20 mouse cellular contexts compared by ENCODE assay signal in the genomic region with DNA sequence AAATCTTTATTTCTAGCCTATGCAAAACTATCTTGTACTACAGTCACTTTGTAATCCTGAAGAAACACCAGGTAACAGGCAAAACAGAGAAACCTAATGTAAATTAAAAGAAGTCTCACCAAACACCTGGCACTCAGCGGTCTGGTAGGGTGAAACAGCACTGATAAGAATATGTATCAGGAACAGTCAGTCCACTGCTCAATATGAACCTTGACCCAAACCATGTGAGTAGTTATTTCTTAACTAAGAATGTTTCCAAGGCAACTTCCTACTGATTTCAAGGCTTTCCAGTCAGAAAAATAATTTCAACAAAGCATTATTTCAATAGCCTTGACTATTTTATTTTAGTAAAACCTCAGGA. TPM values are rescaled to one million over a fixed set of nuclear protein-coding genes. Genes with fewer than 3 reads are reported as not detected.
DNase-seq lines count a peak whose midpoint lies in the region; ATAC-seq and TF ChIP-seq lines count a peak whose summit lies in the region.
"Had no signal": no experiment of that assay in that cellular context is flagged by ENCODE, and none has a peak within 500 bp of the region (broad histone marks: within the 10 kb centered on the region; RNA-seq: fewer than 3 reads in every experiment).

No protein-coding gene starts in this region.

- H3K4me1 ChIP-seq in intestine, embryonic 16.5 days (ENCODE audit: control insufficient read depth, insufficient read depth, low read length) = peaks cover 15% of the 10 kb centered on the region
- H3K4me1 ChIP-seq in liver, embryonic 15.5 days (replicated peaks) = peaks cover 39% of the 10 kb centered on the region
- H3K4me1 ChIP-seq in stomach, postnatal 0 days (replicated peaks; ENCODE audit: control insufficient read depth, insufficient read depth) = no peaks in the 10 kb centered on the region

- intact Hi-C loops in heart, postnatal 10 days (cut with DNase I) = no loop called here

- H3K4me3 ChIP-seq in intestine, embryonic 16.5 days (ENCODE audit: low read length) = peak overlapping the region; percentile 1; the same call in 1 of the 2 replicates
- no peak overlapping the region for H3K4me3 ChIP-seq in liver, embryonic 15.5 days (replicated peaks)
- H3K4me3 ChIP-seq in stomach, postnatal 0 days (ENCODE audit: low read depth, low read length) = no peak overlapping the region
- H3K4me3 ChIP-seq: embryonic facial prominence, embryonic 13.5 days; forebrain, embryonic 10.5 days; midbrain, embryonic 12.5 days had no signal

- peak; percentile 27 for DNase-seq in heart, adult 11 months
- DNase-seq in heart, postnatal 10 days = no peak
- no peak for DNase-seq in stomach, postnatal 0 days (ENCODE audit: low spot score)
- no peak for DNase-seq in left cerebral cortex, adult 18-20 months (ENCODE audit: low spot score in 2 of 2)
- no peak for DNase-seq in gastrocnemius, adult 18-20 months (ENCODE audit: low spot score)
- no peak for DNase-seq in adrenal gland, adult 8-10 months
- DNase-seq: adrenal gland, adult 2 months; cerebellum, adult 8-10 months; gastrocnemius, postnatal 14 days; kidney, adult 18-20 months; lung, adult 18-20 months; right cerebral cortex, adult 18-20 months; spleen, adult 18-20 months; thymus, postnatal 14 days had no signal

- peak overlapping the region; percentile 71 for H3K27ac ChIP-seq in intestine, embryonic 16.5 days (ENCODE audit: low read length)
- H3K27ac ChIP-seq in liver, embryonic 15.5 days (replicated peaks) = peak overlapping the region; percentile 46
- peak overlapping the region; percentile 67 for H3K27ac ChIP-seq in stomach, postnatal 0 days (replicated peaks)
- H3K27ac ChIP-seq: embryonic facial prominence, embryonic 13.5 days; forebrain, embryonic 10.5 days; midbrain, embryonic 12.5 days had no signal

- H3K9me3 ChIP-seq in intestine, embryonic 16.5 days (ENCODE audit: control insufficient read depth, low read length) = no peaks in the 10 kb centered on the region
- no peaks in the 10 kb centered on the region for H3K9me3 ChIP-seq in liver, embryonic 15.5 days (replicated peaks)
- no peaks in the 10 kb centered on the region for H3K9me3 ChIP-seq in stomach, postnatal 0 days (ENCODE audit: control insufficient read depth, low read length)
- H3K9me3 ChIP-seq: embryonic facial prominence, embryonic 13.5 days; forebrain, embryonic 10.5 days; midbrain, embryonic 12.5 days had no signal

- H3K36me3 ChIP-seq in intestine, embryonic 16.5 days (ENCODE audit: control insufficient read depth, insufficient read depth, low read length) = no peaks in the 10 kb centered on the region
- no peaks in the 10 kb centered on the region for H3K36me3 ChIP-seq in liver, embryonic 15.5 days (replicated peaks)
- H3K36me3 ChIP-seq in stomach, postnatal 0 days (ENCODE audit: control insufficient read depth, insufficient read depth, low read length) = peaks cover 2% of the 10 kb centered on the region; the same call in 1 of the 2 replicates
- H3K36me3 ChIP-seq: embryonic facial prominence, embryonic 13.5 days had no signal

- no peaks in the 10 kb centered on the region for H3K27me3 ChIP-seq in intestine, embryonic 16.5 days (replicated peaks; ENCODE audit: control insufficient read depth, insufficient read depth, low read length)
- H3K27me3 ChIP-seq in liver, embryonic 15.5 days = no peaks in the 10 kb centered on the region
- H3K27me3 ChIP-seq in stomach, postnatal 0 days (ENCODE audit: control insufficient read depth, insufficient read depth, low read length) = no peaks in the 10 kb centered on the region
- H3K27me3 ChIP-seq: embryonic facial prominence, embryonic 13.5 days; midbrain, embryonic 12.5 days had no signal

- 56% methylated on average over 1 of the region's 1 CpGs for WGBS in intestine, embryonic 16.5 days
- 13% methylated on average over 1 of the region's 1 CpGs for WGBS in liver, embryonic 15.5 days (ENCODE audit: insufficient replicate concordance)
- WGBS in stomach, postnatal 0 days = 43% methylated on average over 1 of the region's 1 CpGs

- H3K9ac ChIP-seq in intestine, embryonic 16.5 days (ENCODE audit: low read depth, low read length) = no peak overlapping the region
- no peak overlapping the region for H3K9ac ChIP-seq in liver, embryonic 15.5 days
- H3K9ac ChIP-seq in stomach, postnatal 0 days (ENCODE audit: low read length) = no peak overlapping the region; the same call in 1 of the 2 replicates
- H3K9ac ChIP-seq: embryonic facial prominence, embryonic 13.5 days; hindbrain, embryonic 14.5 days; midbrain, embryonic 12.5 days had no signal

- peak; percentile 84 for ATAC-seq in intestine, embryonic 16.5 days
- peak; percentile 83 for ATAC-seq in liver, embryonic 15.5 days (ENCODE audit: insufficient read depth)
- ATAC-seq in stomach, postnatal 0 days (ENCODE audit: low FRiP score, low TSS enrichment) = peak; percentile 79

- no peak for TF ChIP-seq EP300 in stomach, postnatal 0 days (optimal IDR thresholded peaks at IDR 0.05)

- peak overlapping the region; percentile 14 for H3K4me2 ChIP-seq in intestine, embryonic 16.5 days (ENCODE audit: low read depth, low read length)
- H3K4me2 ChIP-seq in liver, embryonic 15.5 days = peak overlapping the region; percentile 3; the same call in 1 of the 2 replicates
- H3K4me2 ChIP-seq in stomach, postnatal 0 days (replicated peaks; ENCODE audit: low read depth) = no peak overlapping the region
- H3K4me2 ChIP-seq: embryonic facial prominence, embryonic 13.5 days; hindbrain, embryonic 14.5 days; midbrain, embryonic 12.5 days had no signal

- no peak for TF ChIP-seq CTCF in stomach, postnatal 0 days (IDR thresholded peaks at IDR 0.05; ENCODE audit: low read depth)

RNA-seq across cellular contexts. Expression of a gene that starts 17.1 kb away (rescaled TPM):
- 10 to 100 TPM; 29.8 to 33.9 TPM for total RNA-seq in heart, postnatal 10 days (2021)
- polyA plus RNA-seq in intestine, embryonic 16.5 days (2015; fragmentation: Nextera tagmentation; extraction: Ambion mirVana) = 75.5 and 79.1 TPM in 2 replicates
- polyA plus RNA-seq in liver, embryonic 15.5 days (2015; fragmentation: Nextera tagmentation; extraction: Ambion mirVana) = 13.1 and 13.4 TPM in 2 replicates
- 42.2 and 49.2 TPM in 2 replicates for polyA plus RNA-seq in stomach, postnatal 0 days (2015; fragmentation: Nextera tagmentation; extraction: Ambion mirVana)
- 10 to 100 TPM; 38.3 to 38.5 TPM for total RNA-seq in left cerebral cortex, adult 18-20 months (2021)
- total RNA-seq in gastrocnemius, adult 18-20 months (2021) = 10 to 100 TPM; 10.1 to 11.0 TPM
- 10 to 100 TPM; 37.2 to 53.7 (median 45.7) TPM for total RNA-seq in adrenal gland, adult 8-10 months (2022)
